Mouse (Mus musculus) right cerebral cortex, postnatal 4 days (tissue): ENCODE data around the gene Sptbn1.

Experiments used
- DNase-seq: peaks from one replicate; pipeline ENCODE4 v3.0.0-alpha.2; 2022

Gene Sptbn1

GRCm38 (mm10) chr11:30110634-30111033, 157.3 kb downstream of the Sptbn1 start:
- DNase-seq, result no peak

- no peak for DNase-seq
Measured at GRCm38 (mm10) chr11:30104177-30104576, 163.8 kb downstream of the Sptbn1 start.

- DNase-seq, result no peak
Measured at GRCm38 (mm10) chr11:30102594-30102993, 165.4 kb downstream of the Sptbn1 start.

- no peak for DNase-seq
Measured at GRCm38 (mm10) chr11:30101796-30102195, 166.2 kb downstream of the Sptbn1 start.

- no peak for DNase-seq
Measured at GRCm38 (mm10) chr11:30101162-30101561, 166.8 kb downstream of the Sptbn1 start.

- DNase-seq, result no peak
Measured at GRCm38 (mm10) chr11:30099916-30100315, 168.1 kb downstream of the Sptbn1 start.

GRCm38 (mm10) chr11:30095212-30095773, 172.7 kb downstream of the Sptbn1 start:
- no peak for DNase-seq

- no peak for DNase-seq
Measured at GRCm38 (mm10) chr11:30091892-30092291, 176.1 kb downstream of the Sptbn1 start.

- DNase-seq, result no peak
Measured at GRCm38 (mm10) chr11:30085114-30085513, 182.9 kb downstream of the Sptbn1 start.

GRCm38 (mm10) chr11:30057299-30057698, 210.7 kb downstream of the Sptbn1 start:
- no peak for DNase-seq
